Mouse (Mus musculus) right cerebral cortex, postnatal 25 days (tissue): ENCODE results near the gene Tmem131l.

Experiments used
- DNase-seq: peaks from one replicate; pipeline ENCODE4 v3.0.0; 2022

Gene Tmem131l

DNA sequence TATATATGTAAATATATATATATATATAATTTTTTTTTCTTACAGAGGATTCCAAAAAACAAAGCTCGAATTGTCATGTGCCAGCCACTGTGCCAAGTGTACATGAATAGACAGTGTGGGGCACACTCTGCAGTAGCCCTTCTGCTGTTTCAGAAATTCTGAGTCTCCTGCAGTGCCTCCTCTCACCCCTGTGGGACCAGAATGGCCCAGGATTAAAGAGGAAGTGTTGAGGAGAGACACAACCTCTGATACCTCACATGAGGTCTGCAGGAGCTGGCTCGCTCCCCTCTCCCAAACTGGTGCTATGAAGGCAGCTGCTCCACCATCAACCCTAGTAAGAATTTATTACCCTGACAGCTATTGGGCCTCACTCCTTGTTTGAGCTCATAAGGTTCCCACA, 190.6 kb downstream of the Tmem131l start:
- DNase-seq: no peak
